Mouse (Mus musculus): ENCODE results near the gene Neu4. TPM values are rescaled to one million over a fixed set of nuclear protein-coding genes. Genes with fewer than 3 reads are reported as not detected.
"Not testable (repeated sequence)": the region's sequence is repeated elsewhere in the genome, so short reads cannot be mapped to it uniquely, and the experiment has no call there.

Gene Neu4
- polyA plus RNA-seq, 1 experiment = not detected

- TF ChIP-seq POLR2A (IDR thresholded peaks at IDR 0.05; ENCODE audit: borderline replicate concordance, extremely low read depth, insufficient read depth, insufficient read length, poor library complexity, severe bottlenecking) = no peak
- no peak for TF ChIP-seq CTCF (IDR thresholded peaks at IDR 0.05; ENCODE audit: borderline replicate concordance, extremely low read depth, insufficient read depth, insufficient read length)
- DNase-seq (ENCODE audit: low read depth) = no peak
These were observed 37.1 kb downstream of the Neu4 start for GRCm38 (mm10) chr1:94057401-94057800.

- DNase-seq (ENCODE audit: low read depth) = not testable (repeated sequence)
These were observed 38.0 kb downstream of the Neu4 start for GRCm38 (mm10) chr1:94058281-94058680.

- TF ChIP-seq CTCF (IDR thresholded peaks at IDR 0.05; ENCODE audit: borderline replicate concordance, extremely low read depth, insufficient read depth, insufficient read length) (no peak), POLR2A (IDR thresholded peaks at IDR 0.05; ENCODE audit: borderline replicate concordance, extremely low read depth, insufficient read depth, insufficient read length, poor library complexity, severe bottlenecking) (no peak)
These were observed 54.5 kb downstream of the Neu4 start for GRCm38 (mm10) chr1:94074756-94075155.

GRCm38 (mm10) chr1:94076702-94077101 is 56.5 kb downstream of the Neu4 start:
- TF ChIP-seq CTCF (IDR thresholded peaks at IDR 0.05; ENCODE audit: borderline replicate concordance, extremely low read depth, insufficient read depth, insufficient read length) (no peak), POLR2A (IDR thresholded peaks at IDR 0.05; ENCODE audit: borderline replicate concordance, extremely low read depth, insufficient read depth, insufficient read length, poor library complexity, severe bottlenecking) (no peak)
- DNase-seq (ENCODE audit: low read depth) = no peak

More at GRCm38 (mm10) chr1:94074756-94075155, 54.5 kb downstream of the Neu4 start:
- DNase-seq (ENCODE audit: low read depth) = no peak

Other genes starting within 250 kb of the Neu4 start
- 145 and 243 TPM in 2 replicates for gene Dtymk, start 218.5 kb upstream of the Neu4 start, polyA plus RNA-seq (2012; rRNA removed)
- 9.0 and 10.2 TPM in 2 replicates for gene Ing5, start 216.5 kb upstream of the Neu4 start, polyA plus RNA-seq (2012; rRNA removed)
- gene D2hgdh, start 195.5 kb upstream of the Neu4 start, polyA plus RNA-seq (2012; rRNA removed) = 23.2 and 24.2 TPM in 2 replicates
- not detected in 2 replicates for gene Gal3st2, start 159.1 kb upstream of the Neu4 start, polyA plus RNA-seq (2012; rRNA removed)
- 0.16 TPM in 1 of 2 replicates, not detected in the other for gene Gal3st2b, start 102.1 kb upstream of the Neu4 start, polyA plus RNA-seq (2012; rRNA removed)
- gene Gal3st2c, start 29.9 kb upstream of the Neu4 start, polyA plus RNA-seq (2012; rRNA removed) = not detected in 2 replicates
- gene Pdcd1, start 32.1 kb downstream of the Neu4 start, polyA plus RNA-seq (2012; rRNA removed) = not detected in 2 replicates